Comparison of ENCODE assay signal across 8 mouse cellular contexts in genomic region chr3:107233351-107233813, GRCm38 (mm10). TPM values are rescaled to one million over a fixed set of nuclear protein-coding genes. Genes with fewer than 3 reads are reported as not detected.
DNase-seq lines count a peak whose midpoint lies in the region; ATAC-seq and TF ChIP-seq lines count a peak whose summit lies in the region.

No protein-coding gene starts in this region.

- H3K4me3 ChIP-seq in cerebellum, adult 2 months (replicated peaks; ENCODE audit: insufficient read depth, low read depth, low read length), result no peak overlapping the region
- H3K4me3 ChIP-seq in hindbrain, embryonic 11.5 days (ENCODE audit: low read depth, low read length), result no peak overlapping the region

- DNase-seq in MN1 (ENCODE audit: low spot score), result peak; percentile 84
- peak; percentile 57 to 80 for DNase-seq in cerebellum, adult 2 months
- DNase-seq in hindbrain, embryonic 11.5 days (ENCODE audit: low spot score), result peak; percentile 93
- peak; percentile 90 to 92 for DNase-seq in layer of hippocampus, postnatal 14 days (ENCODE audit: low spot score in 2 of 2)
- peak; percentile 51 to 84 for DNase-seq in lung, postnatal 4 days
- peak; percentile 92 to 95 for DNase-seq in right cerebral cortex, adult 2 months (ENCODE audit: low spot score in 2 of 2)
- peak; percentile 52 for DNase-seq in urinary bladder, postnatal 10 days (ENCODE audit: low spot score)

- no peak for TF ChIP-seq POLR2A in cerebellum, adult 2 months (IDR thresholded peaks at IDR 0.05; ENCODE audit: borderline replicate concordance, insufficient read depth, low read length)

- no peaks in the 10 kb centered on the region for H3K27me3 ChIP-seq in cerebellum, adult 2 months (ENCODE audit: control insufficient read depth, insufficient read depth, low read length)
- no peaks in the 10 kb centered on the region for H3K27me3 ChIP-seq in hindbrain, embryonic 11.5 days (ENCODE audit: control insufficient read depth, insufficient read depth, low read length)

- no peak overlapping the region for H3K27ac ChIP-seq in cerebellum, adult 2 months (ENCODE audit: insufficient read depth, low read length)
- H3K27ac ChIP-seq in hindbrain, embryonic 11.5 days (ENCODE audit: low read depth, low read length), result no peak overlapping the region

- H3K36me3 ChIP-seq in hindbrain, embryonic 11.5 days (ENCODE audit: control insufficient read depth, insufficient read depth, low read length), result no peaks in the 10 kb centered on the region

- no peak overlapping the region for H3K9ac ChIP-seq in hindbrain, embryonic 11.5 days (ENCODE audit: low read depth, low read length)

- H3K4me2 ChIP-seq in hindbrain, embryonic 11.5 days (replicated peaks; ENCODE audit: low read depth, low read length), result no peak overlapping the region

- H3K4me1 ChIP-seq in cerebellum, adult 2 months (ENCODE audit: control insufficient read depth, insufficient read depth, low read length), result no peaks in the 10 kb centered on the region
- no peaks in the 10 kb centered on the region for H3K4me1 ChIP-seq in hindbrain, embryonic 11.5 days (replicated peaks; ENCODE audit: control insufficient read depth, insufficient read depth, low read length)

- 8% methylated on average over 11 of the region's 11 CpGs for WGBS in cerebellum, adult 2 months
- 9% methylated on average over 11 of the region's 11 CpGs for whole genome bisulfite sequencing in hindbrain, embryonic 11.5 days

- H3K9me3 ChIP-seq in hindbrain, embryonic 11.5 days (ENCODE audit: control insufficient read depth, low read length), result no peaks in the 10 kb centered on the region

- peak; percentile 95 for ATAC-seq in frontal cortex, adult (ENCODE audit: low TSS enrichment)
- ATAC-seq in hindbrain, embryonic 11.5 days (ENCODE audit: low FRiP score), result peak; percentile 52

- peak; percentile 92 for TF ChIP-seq CTCF in cerebellum, adult 2 months (IDR thresholded peaks at IDR 0.05; ENCODE audit: borderline replicate concordance, insufficient read depth, low read depth, low read length)

RNA-seq across cellular contexts. Expression of gene A630076J17Rik, which starts 3.0 kb away (rescaled TPM):
- not detected in 2 replicates for polyA plus RNA-seq in cerebellum, adult 2 months (2012; rRNA removed)
- not detected in 2 replicates for polyA plus RNA-seq in hindbrain, embryonic 11.5 days (2014; fragmentation: Nextera tagmentation; extraction: Ambion mirVana)
- not detected for total RNA-seq in layer of hippocampus, postnatal 14 days (2021)

RNA-seq across cellular contexts. Expression of gene Prok1, which starts 6.1 kb away (rescaled TPM):
- polyA plus RNA-seq in cerebellum, adult 2 months (2012; rRNA removed), result 0.87 and 1.0 TPM in 2 replicates
- 0.06 TPM in 1 of 2 replicates, not detected in the other for polyA plus RNA-seq in hindbrain, embryonic 11.5 days (2014; fragmentation: Nextera tagmentation; extraction: Ambion mirVana)
- total RNA-seq in layer of hippocampus, postnatal 14 days (2021), result not detected

RNA-seq across cellular contexts. Expression of gene Cym, which starts 11.8 kb away (rescaled TPM):
- polyA plus RNA-seq in cerebellum, adult 2 months (2012; rRNA removed), result not detected in 2 replicates
- not detected in 2 replicates for polyA plus RNA-seq in hindbrain, embryonic 11.5 days (2014; fragmentation: Nextera tagmentation; extraction: Ambion mirVana)
- not detected for total RNA-seq in layer of hippocampus, postnatal 14 days (2021)

RNA-seq across cellular contexts. Expression of gene Lamtor5, which starts 45.3 kb away (rescaled TPM):
- polyA plus RNA-seq in cerebellum, adult 2 months (2012; rRNA removed), result 153 and 162 TPM in 2 replicates
- polyA plus RNA-seq in hindbrain, embryonic 11.5 days (2014; fragmentation: Nextera tagmentation; extraction: Ambion mirVana), result 203 TPM in 2 replicates
- total RNA-seq in layer of hippocampus, postnatal 14 days (2021), result 10 to 100 TPM; 61.1 to 62.6 TPM

RNA-seq across cellular contexts. Expression of gene Kcna10, which starts 50.5 kb away (rescaled TPM):
- polyA plus RNA-seq in cerebellum, adult 2 months (2012; rRNA removed), result 0.08 and 0.10 TPM in 2 replicates
- not detected in 2 replicates for polyA plus RNA-seq in hindbrain, embryonic 11.5 days (2014; fragmentation: Nextera tagmentation; extraction: Ambion mirVana)
- total RNA-seq in layer of hippocampus, postnatal 14 days (2021), result not detected
